8 mouse cellular contexts compared by ENCODE assay signal in genomic region chr4:95277989-95278713, GRCm38 (mm10).
DNase-seq lines count a peak whose midpoint lies in the region; ATAC-seq and TF ChIP-seq lines count a peak whose summit lies in the region.

No protein-coding gene starts in this region.

- no peak for DNase-seq in heart, postnatal 0 days (ENCODE audit: low spot score)
- DNase-seq in heart, postnatal 14 days, result no peak
- DNase-seq in CH12.LX (ENCODE audit: extremely low read depth), result peak; percentile 68
- DNase-seq in induced T-regulatory cell, adult 2 months (ENCODE audit: low read depth), result peak; percentile 47
- no peak for DNase-seq in adrenal gland, adult (ENCODE audit: inconsistent age in 2 of 2, low spot score in 1 of 2)
- DNase-seq in thymus, postnatal 10 days (ENCODE audit: low spot score in 2 of 2), result no peak

- no peak for TF ChIP-seq CTCF in heart, postnatal 0 days (IDR thresholded peaks at IDR 0.05; ENCODE audit: low read depth)
- TF ChIP-seq CTCF in CH12.LX (conservative IDR thresholded peaks at IDR 0.05 in 1 of 2, IDR thresholded peaks at IDR 0.05 in 1 of 2; ENCODE audit: low read depth in 2 of 2, low read length in 2 of 2), result no peak

- ATAC-seq in heart, postnatal 0 days (ENCODE audit: insufficient read depth, low read depth), result no peak
- ATAC-seq in monocyte, adult 5-6 weeks (replicated peaks; ENCODE audit: insufficient number of reproducible peaks, low FRiP score, low TSS enrichment, poor library complexity, severe bottlenecking), result 0 out of 2 replicates have a peak, but pooled peaks have one; percentile 15
- no peak for ATAC-seq in erythroblast, adult 5-6 weeks (replicated peaks; ENCODE audit: low FRiP score, poor library complexity, severe bottlenecking)

- in situ Hi-C loops in CH12.LX (cut with MboI; ENCODE audit: low pct_ligation_motif_present, low pct_unique_long_range_greater_than_20kb, low sequenced_read_pairs), result no loop called here

- no peak overlapping the region for H3K4me3 ChIP-seq in heart, postnatal 0 days (ENCODE audit: low read depth, low read length)
- H3K4me3 ChIP-seq in CH12.LX (replicated peaks in 1 of 3; ENCODE audit: low read depth in 2 of 3, low read length in 2 of 3, poor library complexity in 1 of 3), result peak overlapping the region in 1 of 3 experiments; percentile 4

- TF ChIP-seq POLR2A in CH12.LX (IDR thresholded peaks at IDR 0.05; ENCODE audit: low read depth, low read length), result no peak

- no peak for TF ChIP-seq RAD21 in CH12.LX (IDR thresholded peaks at IDR 0.05; ENCODE audit: low read depth, low read length)

- no peaks in the 10 kb centered on the region for H3K36me3 ChIP-seq in heart, postnatal 0 days (replicated peaks; ENCODE audit: control insufficient read depth, insufficient read depth, low read length)
- no peaks in the 10 kb centered on the region for H3K36me3 ChIP-seq in CH12.LX (replicated peaks in 1 of 2; ENCODE audit: control insufficient read depth in 1 of 2, insufficient read depth in 1 of 2, low read length in 1 of 2)

- no peak for TF ChIP-seq EP300 in heart, postnatal 0 days (IDR thresholded peaks at IDR 0.05; ENCODE audit: low read depth)
- no peak for TF ChIP-seq EP300 in CH12.LX (IDR thresholded peaks at IDR 0.05; ENCODE audit: low read length)

- dilution Hi-C loops in CH12.LX (cut with MboI; ENCODE audit: extremely low pct_ligation_motif_present, extremely low pct_unique_long_range_greater_than_20kb, low sequenced_read_pairs), result no loop called here

- peaks cover 7% of the 10 kb centered on the region for H3K4me1 ChIP-seq in heart, postnatal 0 days (ENCODE audit: control insufficient read depth, insufficient read depth)
- peaks cover 12 to 40% of the 10 kb centered on the region in 2 experiments for H3K4me1 ChIP-seq in CH12.LX (ENCODE audit: control insufficient read depth in 1 of 2, insufficient read depth in 2 of 2)

- 64% methylated on average over 11 of the region's 11 CpGs for WGBS in heart, postnatal 0 days

- H3K27me3 ChIP-seq in heart, postnatal 0 days (ENCODE audit: control insufficient read depth, insufficient read depth, low read length), result no peaks in the 10 kb centered on the region
- H3K27me3 ChIP-seq in CH12.LX (replicated peaks), result no peaks in the 10 kb centered on the region

- H3K9me3 ChIP-seq in heart, postnatal 0 days (replicated peaks; ENCODE audit: control insufficient read depth, low read length), result no peaks in the 10 kb centered on the region
- H3K9me3 ChIP-seq in CH12.LX (replicated peaks; ENCODE audit: low read length), result no peaks in the 10 kb centered on the region

- intact Hi-C loops in heart, postnatal 14 days (cut with DNase I), result loop anchor here (5.0 kb wide), 1 partner anchor 221 kb away; no protein-coding TSS in a partner anchor

- peak overlapping the region; percentile 18; the same call in 1 of the 2 replicates for H3K27ac ChIP-seq in heart, postnatal 0 days (ENCODE audit: low read depth)
- H3K27ac ChIP-seq in CH12.LX (ENCODE audit: insufficient read depth, low read depth), result no peak overlapping the region

- no peak overlapping the region for H3K4me2 ChIP-seq in heart, postnatal 0 days (ENCODE audit: low read depth, low read length)
- peak overlapping the region; percentile 77 for H3K4me2 ChIP-seq in CH12.LX (ENCODE audit: insufficient read depth, low read depth, poor library complexity, severe bottlenecking)

- no peak overlapping the region for H3K9ac ChIP-seq in heart, postnatal 0 days (replicated peaks; ENCODE audit: low read depth, low read length)
- H3K9ac ChIP-seq in CH12.LX (ENCODE audit: insufficient read depth, low read depth), result no peak overlapping the region

- H3K79me2 ChIP-seq in CH12.LX (replicated peaks; ENCODE audit: control insufficient read depth, extremely low read depth, insufficient read depth, poor library complexity, severe bottlenecking), result no peaks in the 10 kb centered on the region

TF ChIP-seq in CH12.LX, 34 proteins besides CTCF, POLR2A, EP300 and RAD21:
- TF ChIP-seq TCF12 (IDR thresholded peaks at IDR 0.05; ENCODE audit: low read depth, low read length) (0 out of 2 replicates have a peak, but pooled peaks have one; percentile 22), RCOR1 (conservative IDR thresholded peaks at IDR 0.05; ENCODE audit: low read depth, low read length) (no peak), NELFE (IDR thresholded peaks at IDR 0.05; ENCODE audit: low read depth, low read length) (no peak), ELF1 (IDR thresholded peaks at IDR 0.05; ENCODE audit: low read depth, low read length) (no peak), ETS1 (conservative IDR thresholded peaks at IDR 0.05; ENCODE audit: low read depth, low read length) (no peak; the same call in 1 of the 2 replicates), ZC3H11A (IDR thresholded peaks at IDR 0.05; ENCODE audit: low read depth, low read length) (no peak), JUN (IDR thresholded peaks at IDR 0.05; ENCODE audit: insufficient read depth, low read depth, low read length) (no peak)

Comparison
In these comparisons a context has a peak if more than half of its experiments do, and no peak if none do; other contexts are left out.
1. DNase-seq: peak in CH12.LX (single experiment) and induced T-regulatory cell, adult 2 months (single experiment); none in heart, postnatal 0 days (single experiment), heart, postnatal 14 days (0 of 2), adrenal gland, adult (0 of 2) and thymus, postnatal 10 days (0 of 2).